In genomic region chr5:35438805-35439204, GRCm38 (mm10) we compare ENCODE assay signal across 18 mouse cellular contexts. TPM values are rescaled to one million over a fixed set of nuclear protein-coding genes. Genes with fewer than 3 reads are reported as not detected.
"Had no signal": no experiment of that assay in that cellular context is flagged by ENCODE, and none has a peak within 500 bp of the region (broad histone marks: within the 10 kb centered on the region; RNA-seq: fewer than 3 reads in every experiment).

No protein-coding gene starts in this region.

- H3K4me3 ChIP-seq: limb, embryonic 13.5 days; liver, embryonic 13.5 days; midbrain, embryonic 12.5 days; myocyte; neural tube, embryonic 15.5 days had no signal

- H3K9me3 ChIP-seq: limb, embryonic 13.5 days; midbrain, embryonic 12.5 days; neural tube, embryonic 15.5 days had no signal

- H3K27ac ChIP-seq: limb, embryonic 13.5 days; liver, embryonic 13.5 days; midbrain, embryonic 12.5 days; neural tube, embryonic 15.5 days had no signal

- H3K9ac ChIP-seq: limb, embryonic 13.5 days; liver, embryonic 13.5 days; midbrain, embryonic 12.5 days; neural tube, embryonic 15.5 days had no signal

- H3K36me3 ChIP-seq: limb, embryonic 13.5 days; liver, embryonic 13.5 days; midbrain, embryonic 12.5 days; neural tube, embryonic 15.5 days had no signal

- DNase-seq: kidney, adult 18-20 months; kidney, postnatal 10 days; layer of hippocampus, postnatal 36 days; liver, embryonic 13.5 days; lung, adult 18-20 months; right cerebral cortex, adult 18-20 months; right cerebral cortex, postnatal 25 days had no signal

- H3K4me1 ChIP-seq: limb, embryonic 13.5 days; liver, embryonic 13.5 days; midbrain, embryonic 12.5 days had no signal

- H3K4me2 ChIP-seq: limb, embryonic 13.5 days; liver, embryonic 13.5 days; midbrain, embryonic 12.5 days; neural tube, embryonic 15.5 days had no signal

- H3K27me3 ChIP-seq: liver, embryonic 13.5 days; neural tube, embryonic 15.5 days had no signal

RNA-seq across cellular contexts. Expression of gene Hmx1, which starts 49.9 kb away (rescaled TPM):
- total RNA-seq: layer of hippocampus, postnatal 36 days; left cerebral cortex, postnatal 36 days; megakaryocyte-erythroid progenitor cell, adult 5-6 weeks had no signal
- polyA plus RNA-seq: kidney, embryonic 14.5 days; large intestine, adult 2 months; liver, embryonic 13.5 days; lung, embryonic 16.5 days; myocyte; small intestine, adult 2 months; stomach, embryonic 16.5 days had no signal
